Mouse (Mus musculus): Measurements from ENCODE around the gene Sun1. TPM values are rescaled to one million over a fixed set of nuclear protein-coding genes. Genes with fewer than 3 reads are reported as not detected.
A peak's percentile ranks its signal among the peaks of the same experiment; 100 is the strongest.

The Sun1 gene
- 74.1 and 84.2 TPM in 2 replicates for polyA plus RNA-seq (2011; ENCODE audit: insufficient read depth, insufficient read length, low read depth, missing spikeins)

DNA sequence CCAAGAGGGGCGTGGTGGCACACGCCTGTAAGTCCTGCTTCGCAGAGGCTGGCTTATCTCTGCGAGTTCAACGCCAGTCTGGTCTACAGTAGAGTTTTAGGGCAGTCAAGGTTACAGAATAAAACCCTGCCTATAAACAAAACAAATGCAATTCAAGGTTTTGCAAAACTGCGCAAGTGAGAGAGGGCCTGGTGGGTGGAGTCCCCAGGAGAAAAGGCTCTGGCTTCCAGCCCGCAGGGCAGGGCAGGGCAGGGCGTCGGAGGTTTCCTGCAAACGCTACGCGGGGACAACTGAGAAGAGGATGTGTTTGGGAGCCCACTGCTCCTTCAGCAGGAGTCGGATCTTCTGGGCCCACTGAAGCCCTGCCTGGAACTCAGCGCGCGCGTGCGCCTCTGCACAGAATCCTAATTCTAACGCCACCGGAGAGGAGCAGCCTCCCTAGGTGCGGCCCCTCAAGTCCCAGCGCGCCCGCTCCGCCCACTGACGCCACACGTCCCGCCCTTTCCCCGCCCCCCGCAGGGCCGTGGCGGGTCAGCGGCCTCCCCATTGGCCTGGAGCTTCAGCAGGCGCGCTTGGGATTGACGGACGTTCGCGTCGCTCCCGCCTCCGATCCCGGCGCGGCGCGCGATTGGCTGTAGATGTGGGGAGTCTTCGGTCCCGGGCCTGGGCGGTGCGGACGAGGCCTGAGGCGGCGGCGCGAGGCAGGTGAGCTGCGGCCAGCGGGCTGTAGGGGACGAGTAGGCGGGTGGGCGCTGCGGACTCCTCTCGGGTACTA, at the start of gene Sun1:
Gene Sun1 (plus strand): TSS at position 643 of the 775 bp plus-strand sequence.
- Histone ChIP-seq H3K9ac (ENCODE audit: low read depth, poor library complexity, severe bottlenecking) (peak within 1 kb of the TSS; percentile 84), H3K36me3 (ENCODE audit: control insufficient read depth, insufficient read depth, low read length, poor library complexity, severe bottlenecking) (no peaks in the 10 kb centered on the region), H3K27ac (ENCODE audit: insufficient read depth, low read length) (peak within 1 kb of the TSS; percentile 99), H3K9me3 (replicated peaks; ENCODE audit: control insufficient read depth, insufficient read depth, low read length, poor library complexity, severe bottlenecking) (no peaks in the 10 kb centered on the region), H3K4me3 (ENCODE audit: low read depth, low read length) (peak within 1 kb of the TSS; percentile 77), H3K4me1 (ENCODE audit: control insufficient read depth, insufficient read depth, low read length) (peaks cover 7% of the 10 kb centered on the region), H3K27me3 (ENCODE audit: control insufficient read depth, insufficient read depth, low read length, poor library complexity, severe bottlenecking) (no peaks in the 10 kb centered on the region)
- TF ChIP-seq POLR2A (IDR thresholded peaks at IDR 0.05; ENCODE audit: insufficient read depth, low read length) = peak; percentile 33
- TF ChIP-seq CTCF (IDR thresholded peaks at IDR 0.05; ENCODE audit: low read depth, low read length) = no peak
- TF ChIP-seq EP300 (IDR thresholded peaks at IDR 0.05; ENCODE audit: insufficient read depth, low read depth, low read length) = peak; percentile 85

DNA sequence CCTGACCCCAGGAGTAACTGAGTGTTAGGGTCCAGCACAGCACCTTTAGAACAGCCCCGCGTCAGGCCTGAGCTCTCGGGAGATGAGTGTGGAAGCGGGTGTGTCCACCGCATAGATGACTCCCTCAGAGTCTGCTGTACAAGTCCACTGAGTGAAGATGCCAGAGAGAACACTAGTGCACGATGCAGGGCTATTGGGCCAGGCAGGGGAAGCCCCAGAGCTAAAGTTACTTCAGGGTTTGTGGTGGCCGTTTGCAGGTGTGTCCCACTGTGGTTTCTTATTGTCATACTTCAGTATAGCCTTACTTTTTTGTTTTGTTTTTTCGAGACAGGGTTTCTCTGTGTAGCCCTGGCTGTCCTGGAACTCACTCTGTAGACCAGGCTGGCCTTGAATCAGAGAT, 39.5 kb upstream of the Sun1 start:
- Histone ChIP-seq H3K4me1 (ENCODE audit: control insufficient read depth, insufficient read depth, low read length) (no peaks in the 10 kb centered on the region), H3K4me3 (ENCODE audit: low read depth, low read length) (no peak overlapping the region), H3K27me3 (ENCODE audit: control insufficient read depth, insufficient read depth, low read length, poor library complexity, severe bottlenecking) (no peaks in the 10 kb centered on the region), H3K36me3 (ENCODE audit: control insufficient read depth, insufficient read depth, low read length, poor library complexity, severe bottlenecking) (0 out of 2 replicates have a peak, but pooled peaks cover 3% of the 10 kb centered on the region), H3K9me3 (replicated peaks; ENCODE audit: control insufficient read depth, insufficient read depth, low read length, poor library complexity, severe bottlenecking) (no peaks in the 10 kb centered on the region), H3K27ac (ENCODE audit: insufficient read depth, low read length) (no peak overlapping the region), H3K9ac (ENCODE audit: low read depth, poor library complexity, severe bottlenecking) (no peak overlapping the region)
- no peak for TF ChIP-seq POLR2A (IDR thresholded peaks at IDR 0.05; ENCODE audit: insufficient read depth, low read length)
- no peak for TF ChIP-seq EP300 (IDR thresholded peaks at IDR 0.05; ENCODE audit: insufficient read depth, low read depth, low read length)

- no peaks in the 10 kb centered on the region for H3K27me3 ChIP-seq (ENCODE audit: control insufficient read depth, insufficient read depth, low read length, poor library complexity, severe bottlenecking)
- no peak overlapping the region for H3K27ac ChIP-seq (ENCODE audit: insufficient read depth, low read length)
- H3K4me1 ChIP-seq (ENCODE audit: control insufficient read depth, insufficient read depth, low read length) = peaks cover 2% of the 10 kb centered on the region
- H3K9me3 ChIP-seq (replicated peaks; ENCODE audit: control insufficient read depth, insufficient read depth, low read length, poor library complexity, severe bottlenecking) = no peaks in the 10 kb centered on the region
- TF ChIP-seq CTCF (IDR thresholded peaks at IDR 0.05; ENCODE audit: low read depth, low read length) (no peak), EP300 (IDR thresholded peaks at IDR 0.05; ENCODE audit: insufficient read depth, low read depth, low read length) (no peak), POLR2A (IDR thresholded peaks at IDR 0.05; ENCODE audit: insufficient read depth, low read length) (no peak)
- H3K9ac ChIP-seq (ENCODE audit: low read depth, poor library complexity, severe bottlenecking) = no peak overlapping the region
- H3K4me3 ChIP-seq (ENCODE audit: low read depth, low read length) = no peak overlapping the region
- H3K36me3 ChIP-seq (ENCODE audit: control insufficient read depth, insufficient read depth, low read length, poor library complexity, severe bottlenecking) = 0 out of 2 replicates have a peak, but pooled peaks cover 2% of the 10 kb centered on the region
Observed at GRCm38 (mm10) chr5:139161632-139162031, 38.8 kb upstream of the Sun1 start.

GRCm38 (mm10) chr5:139166781-139167361, 33.6 kb upstream of the Sun1 start:
- no peaks in the 10 kb centered on the region for H3K9me3 ChIP-seq (replicated peaks; ENCODE audit: control insufficient read depth, insufficient read depth, low read length, poor library complexity, severe bottlenecking)
- peak overlapping the region; percentile 79 for H3K27ac ChIP-seq (ENCODE audit: insufficient read depth, low read length)
- no peaks in the 10 kb centered on the region for H3K27me3 ChIP-seq (ENCODE audit: control insufficient read depth, insufficient read depth, low read length, poor library complexity, severe bottlenecking)
- TF ChIP-seq POLR2A (IDR thresholded peaks at IDR 0.05; ENCODE audit: insufficient read depth, low read length) (no peak), EP300 (IDR thresholded peaks at IDR 0.05; ENCODE audit: insufficient read depth, low read depth, low read length) (no peak), CTCF (IDR thresholded peaks at IDR 0.05; ENCODE audit: low read depth, low read length) (no peak)
- peaks cover 6% of the 10 kb centered on the region for H3K4me1 ChIP-seq (ENCODE audit: control insufficient read depth, insufficient read depth, low read length)
- H3K36me3 ChIP-seq (ENCODE audit: control insufficient read depth, insufficient read depth, low read length, poor library complexity, severe bottlenecking) = peaks cover 11% of the 10 kb centered on the region; the same call in 1 of the 2 replicates
- no peak overlapping the region for H3K4me3 ChIP-seq (ENCODE audit: low read depth, low read length)
- no peak overlapping the region for H3K9ac ChIP-seq (ENCODE audit: low read depth, poor library complexity, severe bottlenecking)

DNA sequence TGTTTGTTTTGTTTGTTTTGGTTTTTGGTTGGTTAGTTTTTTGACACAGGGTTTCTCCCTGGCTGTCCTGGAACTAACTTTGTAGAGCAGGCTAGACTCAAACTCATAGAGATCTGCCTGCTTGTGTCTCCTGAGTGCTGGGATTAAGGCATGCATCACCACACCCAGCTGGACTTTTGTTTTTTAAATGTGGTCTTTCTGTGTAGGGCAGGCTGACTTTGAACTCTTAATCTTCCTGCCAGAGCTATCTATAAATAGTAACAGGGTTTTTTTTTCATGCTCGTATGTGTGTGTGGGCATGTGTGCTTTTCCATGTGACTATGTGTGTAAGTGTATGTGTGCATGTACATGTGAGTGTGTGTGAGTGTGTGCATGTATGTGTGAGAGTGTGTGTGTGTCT, 32.9 kb upstream of the Sun1 start:
- H3K36me3 ChIP-seq (ENCODE audit: control insufficient read depth, insufficient read depth, low read length, poor library complexity, severe bottlenecking) = peaks cover 11% of the 10 kb centered on the region; the same call in 1 of the 2 replicates
- no peak overlapping the region for H3K4me3 ChIP-seq (ENCODE audit: low read depth, low read length)
- H3K9me3 ChIP-seq (replicated peaks; ENCODE audit: control insufficient read depth, insufficient read depth, low read length, poor library complexity, severe bottlenecking) = no peaks in the 10 kb centered on the region
- peak overlapping the region; percentile 91 for H3K27ac ChIP-seq (ENCODE audit: insufficient read depth, low read length)
- no peaks in the 10 kb centered on the region for H3K27me3 ChIP-seq (ENCODE audit: control insufficient read depth, insufficient read depth, low read length, poor library complexity, severe bottlenecking)
- TF ChIP-seq POLR2A (IDR thresholded peaks at IDR 0.05; ENCODE audit: insufficient read depth, low read length) (no peak), CTCF (IDR thresholded peaks at IDR 0.05; ENCODE audit: low read depth, low read length) (no peak), EP300 (IDR thresholded peaks at IDR 0.05; ENCODE audit: insufficient read depth, low read depth, low read length) (no peak)
- H3K9ac ChIP-seq (ENCODE audit: low read depth, poor library complexity, severe bottlenecking) = no peak overlapping the region
- H3K4me1 ChIP-seq (ENCODE audit: control insufficient read depth, insufficient read depth, low read length) = peaks cover 6% of the 10 kb centered on the region

DNA sequence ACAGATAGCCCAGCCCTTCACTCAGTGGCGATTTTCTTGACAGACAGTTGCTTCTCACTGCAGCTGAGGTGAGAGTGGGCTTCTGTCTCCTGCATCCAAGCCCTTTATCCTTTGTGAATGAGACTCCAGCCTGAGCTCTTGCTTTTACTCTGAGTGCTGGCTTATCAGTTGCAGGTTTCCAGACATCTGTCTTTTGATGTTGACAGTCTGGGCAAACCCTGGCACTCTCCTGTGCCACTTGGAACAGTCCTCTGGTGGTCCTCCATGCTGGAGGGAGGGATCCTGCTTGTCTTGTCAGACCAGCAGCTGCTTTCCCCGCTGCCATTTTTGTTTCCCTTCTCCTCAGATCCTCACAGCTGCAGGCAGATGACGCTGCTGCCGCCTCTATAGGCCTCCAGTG, 28.5 kb upstream of the Sun1 start:
- Histone ChIP-seq H3K4me3 (ENCODE audit: low read depth, low read length) (no peak overlapping the region), H3K4me1 (ENCODE audit: control insufficient read depth, insufficient read depth, low read length) (peaks cover 1% of the 10 kb centered on the region), H3K9ac (ENCODE audit: low read depth, poor library complexity, severe bottlenecking) (no peak overlapping the region), H3K27ac (ENCODE audit: insufficient read depth, low read length) (no peak overlapping the region), H3K9me3 (replicated peaks; ENCODE audit: control insufficient read depth, insufficient read depth, low read length, poor library complexity, severe bottlenecking) (no peaks in the 10 kb centered on the region), H3K27me3 (ENCODE audit: control insufficient read depth, insufficient read depth, low read length, poor library complexity, severe bottlenecking) (no peaks in the 10 kb centered on the region), H3K36me3 (ENCODE audit: control insufficient read depth, insufficient read depth, low read length, poor library complexity, severe bottlenecking) (peaks cover 12% of the 10 kb centered on the region)
- TF ChIP-seq POLR2A (IDR thresholded peaks at IDR 0.05; ENCODE audit: insufficient read depth, low read length) (no peak), CTCF (IDR thresholded peaks at IDR 0.05; ENCODE audit: low read depth, low read length) (no peak), EP300 (IDR thresholded peaks at IDR 0.05; ENCODE audit: insufficient read depth, low read depth, low read length) (no peak)

All from ES-Bruce4 (cell line).